Mouse (Mus musculus): ENCODE measurements at regions not wholly inside any gene's neighbourhood (a gene's known extent, or its start where the extent isn't known, plus 50 kb on each side); places are given as distances from the start of the nearest gene placed in this dataset.

DNA sequence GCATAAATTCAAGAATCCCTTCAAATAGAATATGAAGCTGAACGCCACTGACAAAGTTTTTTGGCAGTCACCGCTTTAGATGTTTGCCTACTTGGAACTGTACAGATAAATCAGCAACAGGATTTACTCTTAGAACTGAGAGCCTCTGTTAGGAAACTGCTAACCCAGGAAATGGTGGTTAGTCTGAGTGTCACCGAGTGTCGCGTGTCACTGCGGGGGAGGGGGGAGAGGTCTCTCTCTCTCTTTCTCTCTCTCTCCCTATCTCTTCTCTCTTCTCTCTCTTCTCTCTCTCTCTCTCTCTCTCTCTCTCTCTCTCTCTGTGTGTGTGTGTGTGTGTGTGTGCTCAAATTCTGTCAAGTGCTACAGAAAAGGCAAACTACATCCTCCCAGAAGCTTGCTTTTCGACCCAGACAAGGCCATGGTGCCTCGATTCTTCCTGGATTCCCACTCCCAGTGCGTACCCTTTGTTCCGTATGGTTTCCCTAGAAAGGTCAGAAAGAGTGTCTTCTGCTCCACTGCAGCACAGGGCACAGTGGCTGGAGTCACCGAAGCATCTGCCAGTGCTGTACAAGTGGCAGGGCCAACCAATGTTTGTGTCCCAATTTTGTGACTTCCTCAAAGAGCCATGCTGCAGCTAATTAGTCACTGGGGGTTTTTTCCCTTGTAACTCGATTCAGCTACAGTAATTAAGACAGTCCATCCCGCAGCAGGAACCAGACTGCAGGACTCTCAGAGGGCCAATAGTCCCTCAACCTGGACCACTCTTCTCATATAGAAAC lies 87.0 kb downstream of the Cog6 start:
- DNase-seq (ENCODE audit: low read depth): no peak

DNA sequence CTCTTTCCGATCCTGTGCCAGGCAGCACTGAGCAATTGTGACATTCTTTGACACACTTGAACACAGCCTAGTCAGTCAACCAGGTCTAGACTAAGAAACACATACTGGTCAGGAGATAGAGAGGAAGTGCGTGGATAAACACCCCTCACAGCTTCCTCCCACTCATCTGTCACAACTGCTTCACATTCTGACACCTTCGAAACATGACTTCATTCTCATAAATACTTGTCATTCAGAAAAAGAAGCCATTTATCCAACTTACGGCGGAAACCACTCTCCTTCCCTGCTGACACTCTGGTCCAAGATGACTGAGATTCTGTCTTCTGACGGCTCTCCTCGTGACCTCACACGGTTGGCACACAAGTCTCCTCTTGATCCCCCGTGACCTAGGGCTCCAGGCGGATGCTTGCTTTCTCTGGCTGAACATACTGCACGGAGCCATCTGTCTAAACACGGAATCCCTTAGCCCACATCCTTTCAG lies 89.6 kb downstream of the Cog6 start:
- no peak for DNase-seq (ENCODE audit: low read depth)

DNA sequence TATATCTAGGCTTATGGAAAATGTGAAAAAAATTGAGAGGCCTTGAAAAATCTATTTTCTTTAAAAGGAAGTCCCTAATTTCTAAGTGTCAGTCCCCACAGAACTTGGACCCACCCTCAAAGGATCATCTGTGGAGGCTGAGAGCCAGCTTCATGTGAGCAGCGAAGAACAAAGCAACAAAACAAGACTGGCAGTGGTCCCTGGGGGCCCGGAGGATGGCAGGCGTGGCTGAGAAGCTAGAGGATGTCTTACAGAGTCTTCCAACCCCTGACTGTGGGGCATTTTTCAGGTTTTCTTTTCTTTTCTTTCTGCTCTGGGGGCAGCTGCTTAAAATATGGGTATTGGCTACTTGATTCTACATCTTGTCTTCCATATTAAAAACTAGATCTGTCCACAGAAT lies 90.5 kb downstream of the Cog6 start:
- DNase-seq (ENCODE audit: low read depth): no peak

DNA sequence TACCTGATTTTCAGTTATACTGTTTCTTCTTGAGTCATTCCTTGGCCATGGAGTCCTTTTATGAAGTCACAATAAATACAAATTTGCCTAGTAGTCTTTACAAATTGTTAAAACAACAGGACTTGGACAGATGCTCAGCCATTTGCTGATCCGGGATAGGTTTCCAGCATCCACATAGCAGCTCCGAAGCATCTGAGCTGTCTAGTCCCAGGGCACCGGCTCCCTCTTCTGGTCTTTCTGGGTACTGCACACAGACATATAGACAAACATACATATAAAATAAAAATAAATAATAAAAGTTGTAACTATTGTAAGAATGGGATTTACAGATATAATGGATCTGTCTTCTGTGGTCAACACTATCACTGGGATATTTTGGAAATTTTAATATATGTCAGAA lies 91.8 kb downstream of the Cog6 start:
- DNase-seq (ENCODE audit: low read depth): peak; percentile 39

DNA sequence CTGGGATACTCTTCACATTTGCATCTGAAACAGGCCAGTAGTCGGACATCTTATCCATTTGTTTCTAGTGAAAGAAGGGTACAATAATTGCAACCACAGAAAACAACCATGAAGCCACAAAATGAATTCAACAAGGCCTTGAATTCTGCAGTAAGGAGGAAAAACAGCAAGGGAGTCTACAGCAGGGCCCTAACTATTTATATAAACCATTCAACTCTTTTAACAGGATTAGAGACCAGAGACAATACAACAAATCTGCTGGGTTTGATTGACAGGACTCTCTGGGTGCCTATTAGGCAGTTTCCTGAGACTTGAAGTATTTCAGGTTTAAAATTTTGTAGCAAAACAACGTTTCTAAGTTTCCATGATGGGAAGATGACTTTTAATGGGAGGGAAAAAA lies 92.4 kb downstream of the Cog6 start:
- DNase-seq (ENCODE audit: low read depth): no peak

DNA sequence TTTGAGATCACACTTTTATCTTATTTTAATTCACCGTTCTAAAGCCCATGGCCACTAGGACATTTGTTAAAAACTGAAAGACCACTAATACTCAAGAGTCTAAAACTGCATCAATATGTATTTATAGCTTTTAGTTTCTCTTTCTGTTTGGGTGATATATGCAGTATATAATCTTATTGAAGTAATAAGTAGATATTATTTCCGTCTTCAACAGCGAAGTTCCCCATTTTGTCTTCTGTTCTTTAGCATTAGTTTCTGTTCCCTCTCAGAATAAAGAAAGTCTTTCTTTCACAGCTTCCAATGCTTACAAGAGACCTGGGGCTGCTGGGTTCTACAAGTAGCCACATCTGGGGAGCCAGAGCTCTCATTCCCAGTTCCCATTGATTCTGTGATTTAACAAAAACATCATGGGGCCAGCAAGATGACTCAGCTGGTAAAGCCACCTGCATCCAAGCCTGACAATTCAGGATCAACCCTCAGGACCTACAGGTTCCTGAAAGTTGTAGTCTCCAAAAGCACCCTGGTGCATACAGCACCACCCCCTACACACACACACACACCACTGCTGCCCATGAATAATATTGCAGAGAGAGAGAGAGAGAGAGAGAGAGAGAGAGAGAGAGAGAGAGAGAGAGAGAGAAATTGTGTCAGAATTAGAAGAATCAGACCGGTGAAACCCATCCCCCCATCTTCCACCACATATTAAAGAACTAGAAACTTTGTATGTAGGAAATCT lies 93.0 kb downstream of the Cog6 start:
- no peak for DNase-seq (ENCODE audit: low read depth)

DNA sequence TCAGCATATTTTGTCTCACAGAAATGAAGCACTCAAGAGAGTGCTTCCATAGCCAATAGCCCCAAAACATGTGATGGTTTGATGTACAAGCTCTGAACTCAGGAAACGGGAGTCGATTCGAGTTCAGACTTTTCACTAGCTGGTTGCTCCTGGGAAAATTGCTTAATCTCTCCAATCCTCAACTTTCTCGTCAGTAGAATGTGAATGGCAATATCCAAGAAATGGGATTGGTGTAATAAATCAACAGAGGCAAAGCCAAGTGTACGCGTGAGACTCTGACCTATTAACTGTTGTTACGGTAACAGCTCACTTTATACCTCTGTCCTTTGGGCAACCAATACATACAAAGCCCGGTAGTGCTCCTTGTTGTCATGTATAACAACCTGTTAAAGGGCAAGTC lies 94.6 kb downstream of the Cog6 start:
- no peak for DNase-seq (ENCODE audit: low read depth)

DNA sequence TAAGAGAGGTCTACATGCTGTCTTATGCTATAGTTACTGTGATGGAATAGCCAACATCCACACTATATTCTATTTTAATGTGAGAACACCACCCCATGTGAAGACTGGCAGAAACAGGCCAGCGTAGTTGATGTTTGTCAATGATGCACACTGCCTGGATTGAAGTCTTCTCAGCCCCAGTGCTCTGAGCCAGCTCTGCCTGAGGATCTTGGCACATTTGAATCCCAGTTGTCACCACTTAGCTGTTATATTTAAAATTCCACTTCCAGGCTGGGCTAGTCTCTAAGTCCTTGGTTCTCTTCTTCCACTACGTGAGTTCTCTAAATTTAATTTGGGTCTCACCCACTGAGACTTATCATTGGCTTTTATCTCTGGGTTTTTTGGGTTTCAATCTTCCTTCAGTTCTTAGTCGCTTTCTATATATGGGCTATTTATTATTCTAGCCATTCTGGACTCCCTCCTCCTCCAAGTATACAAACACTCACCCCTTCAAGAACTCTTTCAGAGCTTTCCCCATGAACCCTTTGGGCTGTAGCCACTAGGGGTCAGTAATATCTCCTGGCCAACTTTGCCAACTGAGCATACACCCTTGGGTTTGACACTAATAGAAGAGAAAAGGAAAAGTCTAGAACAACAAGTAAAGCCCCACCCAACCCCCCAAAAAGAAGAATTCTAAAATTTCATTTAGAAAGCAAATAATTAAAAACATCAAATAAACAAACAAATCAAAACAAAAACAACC lies 110.0 kb downstream of the Cog6 start:
- DNase-seq (ENCODE audit: low read depth): no peak

DNA sequence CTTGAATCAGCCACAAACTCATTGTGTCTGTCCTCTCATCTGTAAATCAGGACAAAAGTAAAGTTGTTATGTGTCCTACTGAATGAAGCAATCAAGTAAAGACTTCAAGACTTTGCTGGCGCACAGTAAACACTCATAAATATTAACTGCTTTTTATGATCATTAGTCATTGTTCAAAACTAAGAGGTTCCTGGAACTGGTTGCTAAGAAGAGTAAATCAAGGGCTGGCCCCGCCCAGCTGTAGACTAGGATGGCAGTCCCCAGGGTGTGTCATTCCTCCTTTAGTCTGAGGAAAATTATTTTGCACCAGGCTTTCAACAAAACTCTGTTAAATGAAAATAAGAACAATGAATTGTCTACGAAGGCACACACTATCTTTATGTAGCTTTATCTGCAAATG lies 113.0 kb downstream of the Cog6 start:
- DNase-seq (ENCODE audit: low read depth): no peak

DNA sequence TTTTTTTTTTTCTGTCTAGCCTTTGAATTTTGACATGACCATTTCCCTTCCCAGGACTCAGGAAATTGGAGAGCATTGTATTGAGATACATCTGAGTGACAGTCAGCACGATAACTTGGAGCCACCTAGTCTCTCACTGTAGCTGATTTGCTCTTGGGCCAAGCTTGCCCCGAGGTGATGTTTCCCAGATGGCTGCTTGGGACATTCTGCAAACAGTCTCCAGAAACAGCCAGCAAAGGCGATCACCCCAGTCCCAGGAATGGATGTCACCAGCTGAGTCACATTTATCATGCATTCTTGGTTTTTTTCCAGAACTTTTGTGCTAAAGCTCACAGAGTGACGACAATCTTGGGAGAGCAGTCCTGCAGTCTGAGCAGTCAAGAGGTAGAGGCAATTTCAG lies 119.4 kb downstream of the Cog6 start:
- no peak for DNase-seq (ENCODE audit: low read depth)

DNA sequence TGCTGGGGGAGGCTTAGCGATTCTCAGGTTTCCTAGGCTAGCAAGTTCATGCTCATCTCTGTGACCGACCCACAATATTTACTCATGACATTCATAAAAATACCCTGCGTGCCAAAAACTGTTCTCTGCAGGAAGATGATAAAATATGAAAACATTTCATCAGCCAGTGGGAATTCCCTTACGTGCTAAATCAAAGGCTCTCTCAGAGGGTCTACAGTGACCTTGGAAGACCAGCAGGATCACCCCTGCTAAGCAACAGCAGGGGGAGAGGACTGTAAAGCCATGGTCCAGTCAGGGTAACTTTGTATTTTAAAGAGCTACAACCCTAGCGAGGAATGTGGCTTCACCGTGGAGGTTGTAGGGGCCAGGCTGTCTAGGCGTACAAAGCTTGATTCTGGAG lies 120.6 kb downstream of the Cog6 start:
- no peak for DNase-seq (ENCODE audit: low read depth)

DNA sequence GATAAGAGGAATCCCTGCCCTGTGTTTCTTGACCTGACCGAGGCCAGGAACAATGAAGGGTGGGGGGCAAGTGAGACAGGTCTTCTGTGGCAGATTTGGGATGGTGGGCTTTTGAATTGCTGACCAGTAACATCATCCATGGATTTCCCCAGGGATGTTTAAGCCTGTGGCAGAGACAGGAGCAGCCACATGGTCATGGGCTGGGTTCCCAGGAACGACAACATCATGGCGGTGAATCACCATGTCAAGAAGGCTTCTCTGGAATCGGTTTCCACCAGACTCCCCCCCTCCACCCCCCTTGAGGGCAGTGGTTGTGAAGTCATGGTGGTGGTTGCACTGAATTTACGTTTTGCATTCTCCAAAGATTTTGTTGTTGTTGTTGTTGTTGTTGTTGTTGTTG lies 121.3 kb downstream of the Cog6 start:
- no peak for DNase-seq (ENCODE audit: low read depth)

DNA sequence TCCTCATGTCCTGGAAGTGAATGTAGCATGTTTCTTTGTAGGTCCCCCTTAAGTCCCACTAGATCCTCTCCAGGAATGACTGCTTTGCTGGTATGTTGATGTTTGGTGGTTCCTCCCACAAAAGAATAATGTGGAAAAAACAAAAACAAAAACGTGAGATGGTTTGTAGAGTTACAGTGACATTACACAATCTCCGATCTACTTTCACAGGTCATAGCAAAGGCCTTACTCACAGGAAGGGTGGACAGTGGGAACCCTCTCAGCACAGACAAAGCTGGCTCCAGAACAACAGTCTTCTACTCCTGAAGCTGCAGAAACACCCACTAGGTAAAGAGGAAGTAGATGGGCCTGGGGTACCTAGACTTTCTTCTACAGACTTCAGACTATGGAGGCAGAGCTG lies 122.2 kb downstream of the Cog6 start:
- no peak for DNase-seq (ENCODE audit: low read depth)

DNA sequence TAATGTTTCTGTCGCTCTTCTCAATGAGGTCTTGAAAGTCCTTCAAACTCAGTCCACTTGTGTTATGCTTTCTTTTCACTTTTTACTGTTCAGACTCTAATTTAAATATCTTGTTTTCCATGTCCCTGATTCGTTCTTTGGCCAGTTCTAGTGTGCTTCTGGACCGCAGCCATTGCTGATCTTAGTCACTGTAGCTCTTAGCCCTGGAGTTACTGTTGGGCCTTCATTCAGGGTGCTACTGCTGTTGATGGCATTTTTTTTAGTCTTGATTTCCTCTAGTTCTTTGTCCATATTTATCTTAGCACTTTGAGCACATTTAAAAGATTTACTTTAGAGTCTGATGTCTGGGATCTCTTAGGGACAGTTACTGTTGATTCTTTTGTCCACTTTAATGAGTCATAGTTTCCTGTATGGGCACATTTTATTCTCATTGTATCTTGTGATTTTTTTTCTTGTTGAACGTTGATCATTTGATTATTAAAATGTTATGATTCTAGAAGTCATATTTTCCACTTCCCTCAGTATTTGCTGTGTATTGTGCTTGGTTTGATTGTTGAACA lies 127.8 kb downstream of the Cog6 start:
- no peak for DNase-seq (ENCODE audit: low read depth)

DNA sequence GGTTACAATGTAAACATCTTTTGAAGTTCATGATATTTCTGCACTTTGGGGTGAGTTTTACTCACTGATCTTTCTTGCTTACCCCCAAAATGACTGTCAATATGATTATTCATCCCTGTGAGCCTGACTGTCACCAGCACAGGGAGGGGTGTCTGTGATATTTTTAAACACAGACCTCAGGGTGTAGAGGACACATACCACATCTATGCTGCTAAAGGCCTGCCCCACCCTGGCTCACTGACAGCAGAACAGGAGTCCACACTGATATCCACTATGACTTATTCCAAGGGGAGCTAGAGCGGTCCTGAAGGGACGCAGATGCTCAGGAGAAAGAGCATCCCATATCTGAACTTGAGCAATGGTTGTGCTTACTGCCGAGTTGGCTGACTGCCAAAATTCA lies 135.1 kb downstream of the Cog6 start:
- DNase-seq (ENCODE audit: low read depth): no peak

DNA sequence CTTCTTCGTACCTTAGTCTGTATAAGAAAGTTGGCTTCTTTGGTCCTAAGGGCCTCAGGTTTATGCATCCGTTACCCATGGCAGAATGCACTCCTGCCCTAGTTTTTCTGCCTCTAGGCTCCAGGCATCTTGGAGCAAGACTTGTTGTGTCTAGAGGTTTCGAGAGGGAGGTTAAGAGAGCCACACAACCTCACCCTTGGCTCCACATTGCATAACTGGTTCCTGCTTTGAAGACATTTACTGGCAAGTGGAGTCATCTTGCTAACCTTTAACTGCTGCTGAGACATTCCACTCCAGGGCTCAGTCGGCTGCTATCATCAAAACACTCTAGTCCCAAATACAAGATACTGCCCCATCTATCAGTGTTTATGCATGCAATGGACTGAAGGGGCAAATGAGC lies 135.9 kb downstream of the Cog6 start:
- DNase-seq (ENCODE audit: low read depth): no peak

DNA sequence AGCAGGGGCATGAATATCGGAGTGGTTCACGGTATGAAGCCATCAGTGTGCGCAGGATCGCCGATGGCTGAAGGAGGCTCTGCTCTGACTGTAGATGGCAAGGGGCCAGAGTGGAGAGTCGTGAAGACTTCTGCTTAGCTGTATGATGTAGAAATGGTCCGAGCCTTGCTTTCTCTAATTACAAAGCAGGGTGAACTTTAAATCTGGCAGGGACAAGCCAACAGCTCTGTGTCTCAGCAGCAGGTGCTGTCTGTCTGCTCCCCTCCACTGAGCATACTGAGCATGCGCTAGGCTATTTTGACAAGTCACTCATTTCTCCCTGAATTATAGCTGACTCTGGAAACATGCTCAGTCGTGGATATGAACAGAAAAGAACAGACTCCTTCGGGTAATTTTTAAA lies 137.3 kb downstream of the Cog6 start:
- DNase-seq (ENCODE audit: low read depth): no peak

DNA sequence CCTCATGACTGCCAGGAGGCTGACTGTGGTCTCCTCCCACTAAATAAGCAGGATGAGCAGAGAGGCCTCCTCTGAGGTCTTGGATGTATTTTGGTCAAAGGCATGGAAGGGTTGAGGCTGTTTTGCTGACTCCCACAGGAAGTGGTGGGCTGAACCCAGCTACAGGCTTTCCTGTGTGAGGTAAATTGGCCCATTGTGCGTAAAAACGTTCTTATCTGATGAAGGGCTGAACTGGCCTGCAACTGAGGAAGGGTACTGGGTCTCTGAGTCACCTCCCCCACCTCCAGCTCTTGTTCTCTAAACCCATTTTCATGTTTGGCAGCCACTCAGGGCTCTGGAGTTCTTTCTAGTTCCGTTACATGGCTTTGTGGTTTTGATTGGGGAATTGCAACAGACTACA lies 138.7 kb downstream of the Cog6 start:
- peak; percentile 55 for DNase-seq (ENCODE audit: low read depth)

DNA sequence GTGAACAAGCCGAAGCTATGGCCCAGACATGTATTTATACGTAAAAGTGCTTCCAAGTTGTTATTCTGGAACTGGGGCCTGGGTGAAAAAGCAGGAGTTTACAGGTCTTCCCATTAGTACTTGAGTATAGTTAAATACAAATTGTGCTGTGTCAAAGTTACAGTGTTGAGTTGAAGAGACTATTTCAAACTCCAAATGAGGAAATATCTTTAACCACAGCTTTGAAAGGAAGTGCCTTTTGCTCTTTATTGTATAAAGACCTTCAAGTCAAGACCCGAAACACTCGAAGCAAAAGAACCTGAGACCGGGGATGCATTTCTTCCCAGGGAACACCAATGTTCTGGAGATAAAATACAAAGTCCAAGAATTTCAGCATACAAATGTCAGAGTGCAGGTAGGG lies 144.8 kb downstream of the Cog6 start:
- no peak for DNase-seq (ENCODE audit: low read depth)

DNA sequence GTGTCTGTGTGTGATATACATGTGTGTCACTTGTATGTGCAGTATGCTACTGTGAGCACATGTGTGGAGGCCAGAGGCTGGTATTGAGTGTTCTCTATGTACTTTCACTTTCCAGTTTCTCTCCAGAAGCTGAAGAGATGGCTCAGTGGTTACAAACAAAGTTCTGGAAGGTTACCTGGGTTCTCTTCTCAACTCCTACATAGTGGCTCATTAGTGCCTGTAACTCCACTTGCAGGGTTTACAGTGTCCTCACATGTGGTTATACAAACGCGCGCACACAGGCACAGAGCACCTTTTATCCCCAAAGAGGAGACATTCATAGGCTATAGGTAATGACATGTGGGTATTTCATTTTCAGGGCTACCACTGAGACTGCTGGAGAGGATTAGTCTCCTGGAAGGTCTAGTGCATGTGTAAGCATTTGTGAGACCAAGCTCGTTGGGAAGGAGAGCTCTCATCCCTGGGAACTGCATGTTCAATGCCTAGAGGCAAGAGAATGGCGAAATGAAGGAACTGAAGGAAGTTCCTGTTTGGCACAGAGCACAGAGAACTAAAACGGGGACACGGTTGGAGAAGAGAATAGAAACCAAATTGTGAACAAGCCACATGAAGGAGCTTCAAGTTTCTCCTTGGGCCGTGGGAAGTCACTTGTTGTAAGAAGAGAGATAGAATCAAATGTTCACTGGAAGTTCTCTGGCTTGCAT lies 153.7 kb downstream of the Cog6 start:
- no peak for DNase-seq (ENCODE audit: low read depth)

DNA sequence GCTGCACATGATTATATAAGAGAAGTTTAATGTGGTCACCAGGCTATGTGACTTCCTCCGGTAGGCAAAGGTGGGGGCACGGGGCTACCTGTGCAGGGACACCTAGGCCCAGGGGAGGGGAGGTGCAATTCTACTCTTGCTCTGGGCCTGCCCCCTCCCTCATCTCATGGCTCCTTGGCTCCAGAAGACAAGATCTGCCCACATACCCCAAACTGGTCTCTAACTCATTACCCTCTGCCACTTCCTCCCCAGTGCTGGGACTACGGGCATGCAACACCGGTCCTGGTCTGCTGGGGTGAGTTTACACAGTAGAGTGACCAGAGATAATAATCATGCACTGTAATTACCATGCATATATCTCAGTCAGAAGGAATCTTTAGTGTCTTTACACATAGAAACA lies 155.0 kb downstream of the Cog6 start:
- DNase-seq (ENCODE audit: low read depth): no peak

DNA sequence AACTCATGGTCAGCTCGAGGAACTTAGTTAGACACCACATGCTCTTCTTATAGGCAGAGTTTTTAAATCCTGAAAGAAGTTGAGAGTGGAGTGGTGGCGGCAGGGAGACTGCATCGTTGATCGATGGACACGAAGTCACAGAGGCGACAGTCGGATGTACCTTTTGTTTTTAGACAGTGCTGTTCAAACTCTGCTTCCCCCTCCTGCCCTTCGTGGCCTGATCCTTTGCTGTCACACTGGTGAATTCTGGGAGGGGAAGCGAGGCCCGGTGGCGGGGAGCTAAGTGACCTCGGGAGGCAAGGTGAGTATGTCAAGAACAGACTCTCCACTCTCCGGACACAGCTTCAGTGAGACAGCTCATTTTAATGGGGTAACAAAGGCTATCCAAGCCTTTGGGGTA lies 155.5 kb downstream of the Cog6 start:
- no peak for DNase-seq (ENCODE audit: low read depth)
